Mouse (Mus musculus) hindbrain, embryonic 10.5 days (tissue): ENCODE data around the gene Cyp2d26. TPM values are rescaled to one million over a fixed set of nuclear protein-coding genes. Genes with fewer than 3 reads are reported as not detected.
"Not testable (repeated sequence)": the region's sequence is repeated elsewhere in the genome, so short reads cannot be mapped to it uniquely, and the experiment has no call there.

ENCODE experiments used
- DNase-seq: peaks from one replicate; pipeline ENCODE4 v3.0.0-alpha.2; 2017; ENCODE audit warnings: low spot score
- H3K27ac ChIP-seq: fragments of 300-500 bp; sonication (generic); 2 replicates; pipeline ENCODE4 v1.5.1; 2016; ENCODE audit warnings: mild to moderate bottlenecking, moderate library complexity
- H3K27me3 ChIP-seq: fragments of 300-500 bp; sonication (generic); 2 replicates; pipeline ENCODE4 v1.6.1; 2016; ENCODE audit warnings: mild to moderate bottlenecking; ENCODE audit not compliant: poor library complexity, insufficient read depth, severe bottlenecking
- H3K36me3 ChIP-seq: fragments of 300-500 bp; sonication (generic); 2 replicates; pipeline ENCODE4 v1.6.1; 2016; ENCODE audit warnings: mild to moderate bottlenecking, moderate library complexity
- H3K4me1 ChIP-seq: fragments of 300-500 bp; sonication (generic); replicated peaks from 2 replicates; pipeline ENCODE4 v1.6.1; 2016; ENCODE audit warnings: mild to moderate bottlenecking
- H3K4me3 ChIP-seq: fragments of 300-500 bp; sonication (generic); 2 replicates; pipeline ENCODE4 v1.5.1; 2016; ENCODE audit warnings: mild to moderate bottlenecking, moderate library complexity
- H3K9me3 ChIP-seq: fragments of 300-500 bp; sonication (generic); 2 replicates; pipeline ENCODE4 v1.6.1; 2016; ENCODE audit warnings: mild to moderate bottlenecking, moderate library complexity
- WGBS: fragments of 180-500 bp; shearing (Covaris S2); methylation state at CpG from one replicate; pipeline ENCODE4 v1.1.7; 2016; 5-methylcytosine and 5-hydroxymethylcytosine counted together
- polyA plus RNA-seq: library from polyadenylated mRNA; unstranded; fragments of >200 nt; fragmentation: Nextera tagmentation; extraction: Ambion mirVana; gene quantifications from 2 replicates; pipeline ENCODE4 v1.2.1, GENCODE M21; 2016

Gene Cyp2d26
- polyA plus RNA-seq, 1 experiment from 2014 or later: not detected

- H3K36me3 ChIP-seq: no peaks in the 10 kb centered on the region
- H3K4me3 ChIP-seq: no peak overlapping the region
- H3K9me3 ChIP-seq: no peaks in the 10 kb centered on the region
- H3K27ac ChIP-seq: no peak overlapping the region
- no peak for DNase-seq
- WGBS: 88% methylated on average over 3 of the region's 3 CpGs
- no peaks in the 10 kb centered on the region for H3K4me1 ChIP-seq
- no peaks in the 10 kb centered on the region for H3K27me3 ChIP-seq
Measured at GRCm38 (mm10) chr15:82795936-82796440, 1.9 kb upstream of the Cyp2d26 start.

GRCm38 (mm10) chr15:82793868-82794267, 226 bp downstream of the Cyp2d26 start:
- no peak overlapping the region for H3K4me3 ChIP-seq
- no peaks in the 10 kb centered on the region for H3K4me1 ChIP-seq
- no peak for DNase-seq
- no peak overlapping the region for H3K27ac ChIP-seq
- 85% methylated on average over 6 of the region's 6 CpGs for WGBS
- no peaks in the 10 kb centered on the region for H3K9me3 ChIP-seq
- H3K36me3 ChIP-seq: no peaks in the 10 kb centered on the region
- no peaks in the 10 kb centered on the region for H3K27me3 ChIP-seq

- no peaks in the 10 kb centered on the region for H3K27me3 ChIP-seq
- H3K4me1 ChIP-seq: no peaks in the 10 kb centered on the region
- H3K27ac ChIP-seq: no peak overlapping the region
- no peaks in the 10 kb centered on the region for H3K9me3 ChIP-seq
- H3K4me3 ChIP-seq: no peak overlapping the region
- 83% methylated on average over 1 of the region's 1 CpGs for WGBS
- DNase-seq: no peak
- H3K36me3 ChIP-seq: no peaks in the 10 kb centered on the region
Measured at GRCm38 (mm10) chr15:82793454-82793853, 640 bp downstream of the Cyp2d26 start.

GRCm38 (mm10) chr15:82792566-82792965, 1.5 kb downstream of the Cyp2d26 start:
- Histone ChIP-seq H3K27ac (no peak overlapping the region), H3K36me3 (no peaks in the 10 kb centered on the region), H3K4me1 (no peaks in the 10 kb centered on the region), H3K4me3 (no peak overlapping the region), H3K9me3 (no peaks in the 10 kb centered on the region), H3K27me3 (no peaks in the 10 kb centered on the region)
- no peak for DNase-seq
- WGBS: 93% methylated on average over 11 of the region's 11 CpGs

- H3K36me3 ChIP-seq: no peaks in the 10 kb centered on the region
- no peaks in the 10 kb centered on the region for H3K27me3 ChIP-seq
- no peaks in the 10 kb centered on the region for H3K4me1 ChIP-seq
- H3K4me3 ChIP-seq: no peak overlapping the region
- H3K27ac ChIP-seq: no peak overlapping the region
- H3K9me3 ChIP-seq: no peaks in the 10 kb centered on the region
- 69% methylated on average over 1 of the region's 1 CpGs for WGBS
- no peak for DNase-seq
Measured at GRCm38 (mm10) chr15:82784581-82784980, 9.5 kb downstream of the Cyp2d26 start.

GRCm38 (mm10) chr15:82783800-82784199, 10.3 kb downstream of the Cyp2d26 start:
- DNase-seq: no peak
- Histone ChIP-seq H3K4me3 (no peak overlapping the region), H3K27me3 (no peaks in the 10 kb centered on the region), H3K27ac (no peak overlapping the region), H3K9me3 (no peaks in the 10 kb centered on the region), H3K36me3 (no peaks in the 10 kb centered on the region), H3K4me1 (no peaks in the 10 kb centered on the region)
- WGBS: 73% methylated on average over 1 of the region's 1 CpGs

GRCm38 (mm10) chr15:82777856-82778255, 16.2 kb downstream of the Cyp2d26 start:
- 88% methylated on average over 5 of the region's 5 CpGs for WGBS
- not testable (repeated sequence) for DNase-seq, H3K4me1 ChIP-seq, H3K9me3 ChIP-seq, H3K4me3 ChIP-seq, H3K36me3 ChIP-seq, H3K27ac ChIP-seq, H3K27me3 ChIP-seq

GRCm38 (mm10) chr15:82765943-82766342, 28.2 kb downstream of the Cyp2d26 start:
- no peaks in the 10 kb centered on the region for H3K36me3 ChIP-seq
- 90% methylated on average over 2 of the region's 2 CpGs for WGBS
- H3K27me3 ChIP-seq: no peaks in the 10 kb centered on the region
- no peak overlapping the region for H3K4me3 ChIP-seq
- no peaks in the 10 kb centered on the region for H3K4me1 ChIP-seq
- H3K9me3 ChIP-seq: no peaks in the 10 kb centered on the region
- H3K27ac ChIP-seq: no peak overlapping the region
- no peak for DNase-seq

GRCm38 (mm10) chr15:82764881-82765280, 29.2 kb downstream of the Cyp2d26 start:
- no peaks in the 10 kb centered on the region for H3K4me1 ChIP-seq
- WGBS: 82% methylated on average over 6 of the region's 6 CpGs

GRCm38 (mm10) chr15:82763631-82764420, 30.3 kb downstream of the Cyp2d26 start, which contains the start of gene Cyp2d40:
Gene Cyp2d40 (minus strand): TSS chr15:82764183.
- Histone ChIP-seq H3K4me3 (no peak within 1 kb of the TSS), H3K27me3 (no peaks in the 10 kb centered on the region), H3K4me1 (no peaks in the 10 kb centered on the region), H3K36me3 (no peaks in the 10 kb centered on the region), H3K27ac (no peak within 1 kb of the TSS), H3K9me3 (no peaks in the 10 kb centered on the region)
- WGBS: 87% methylated on average over 9 of the region's 9 CpGs
- no peak for DNase-seq

More at GRCm38 (mm10) chr15:82764881-82765280, 29.2 kb downstream of the Cyp2d26 start:
- no peak overlapping the region for H3K4me3 ChIP-seq
- H3K9me3 ChIP-seq: no peaks in the 10 kb centered on the region
- no peaks in the 10 kb centered on the region for H3K27me3 ChIP-seq
- H3K27ac ChIP-seq: no peak overlapping the region
- DNase-seq: no peak
- no peaks in the 10 kb centered on the region for H3K36me3 ChIP-seq

GRCm38 (mm10) chr15:82748141-82748540, 46.0 kb downstream of the Cyp2d26 start:
- no peaks in the 10 kb centered on the region for H3K4me1 ChIP-seq
- 60% methylated on average over 1 of the region's 1 CpGs for WGBS
- H3K27ac ChIP-seq: no peak overlapping the region
- no peak overlapping the region for H3K4me3 ChIP-seq
- H3K9me3 ChIP-seq: no peaks in the 10 kb centered on the region; the same call in 1 of the 2 replicates
- no peaks in the 10 kb centered on the region for H3K27me3 ChIP-seq
- no peaks in the 10 kb centered on the region for H3K36me3 ChIP-seq
- no peak for DNase-seq

GRCm38 (mm10) chr15:82747516-82747915, 46.6 kb downstream of the Cyp2d26 start:
- no peak overlapping the region for H3K4me3 ChIP-seq
- WGBS: 70% methylated on average over 1 of the region's 1 CpGs
- no peaks in the 10 kb centered on the region for H3K27me3 ChIP-seq
- no peak for DNase-seq
- H3K4me1 ChIP-seq: no peaks in the 10 kb centered on the region
- no peaks in the 10 kb centered on the region for H3K36me3 ChIP-seq
- H3K9me3 ChIP-seq: no peaks in the 10 kb centered on the region; the same call in 1 of the 2 replicates
- no peak overlapping the region for H3K27ac ChIP-seq
